Mouse (Mus musculus) lung, postnatal 0 days (tissue): ENCODE results near the gene Klhl32. TPM values are rescaled to one million over a fixed set of nuclear protein-coding genes. Genes with fewer than 3 reads are reported as not detected.
"Not testable (repeated sequence)": the region's sequence is repeated elsewhere in the genome, so short reads cannot be mapped to it uniquely, and the experiment has no call there.

ENCODE experiments used
- ATAC-seq: fragments of 200-750 bp; cut with Nextera tagmentation; 2 replicates; pipeline ENCODE4 v1.8.0; 2017; ENCODE audit warnings: moderate library complexity
- DNase-seq: peaks from one replicate; pipeline ENCODE4 v3.0.0-alpha.2; 2016; ENCODE audit warnings: low spot score
- H3K27ac ChIP-seq: fragments of 300-500 bp; sonication (generic); 2 replicates; pipeline ENCODE4 v1.5.1; 2014; ENCODE audit warnings: antibody characterized with exemption, mild to moderate bottlenecking, low read length, mixed read lengths
- H3K27me3 ChIP-seq: fragments of 300-500 bp; sonication (generic); replicated peaks from 2 replicates; pipeline ENCODE4 v1.6.1; 2014; ENCODE audit warnings: low read length, mixed read lengths; ENCODE audit not compliant: insufficient read depth
- H3K36me3 ChIP-seq: fragments of 300-500 bp; sonication (generic); 2 replicates; pipeline ENCODE4 v1.6.1; 2014; ENCODE audit warnings: low read length, mixed read lengths; ENCODE audit not compliant: insufficient read depth
- H3K4me1 ChIP-seq: fragments of 300-500 bp; sonication (generic); 2 replicates; pipeline ENCODE4 v1.6.1; 2014; ENCODE audit warnings: antibody characterized with exemption, low read depth, low read length, mixed read lengths; ENCODE audit not compliant: insufficient read depth
- H3K4me2 ChIP-seq: fragments of 300-500 bp; sonication (generic); replicated peaks from 2 replicates; pipeline ENCODE4 v1.6.1; 2014; ENCODE audit warnings: low read depth, mild to moderate bottlenecking, low read length, moderate library complexity, mixed read lengths
- H3K4me3 ChIP-seq: fragments of 300-500 bp; sonication (generic); 2 replicates; pipeline ENCODE4 v1.5.1; 2014; ENCODE audit warnings: low read depth, low read length
- H3K9ac ChIP-seq: fragments of 300-500 bp; sonication (generic); replicated peaks from 2 replicates; pipeline ENCODE4 v1.6.1; 2014; ENCODE audit warnings: low read depth, mild to moderate bottlenecking
- H3K9me3 ChIP-seq: fragments of 300-500 bp; sonication (generic); 2 replicates; pipeline ENCODE4 v1.6.1; 2016; ENCODE audit warnings: low read length, mixed read lengths
- CTCF ChIP-seq: IDR thresholded peaks from 2 replicates; pipeline ENCODE4 v1.5.1; 2016; ENCODE audit warnings: antibody characterized with exemption, mild to moderate bottlenecking
- EP300 ChIP-seq: IDR thresholded peaks from 2 replicates; pipeline ENCODE4 v1.6.1; 2016; ENCODE audit warnings: antibody characterized with exemption, mild to moderate bottlenecking, control low read depth
- WGBS: fragments of 180-500 bp; shearing (Covaris S2); extraction: QIAGEN DNeasy Blood & Tissue Kit; methylation state at CpG from one replicate; pipeline ENCODE4 v1.1.7; 2014; 5-methylcytosine and 5-hydroxymethylcytosine counted together
- polyA plus RNA-seq: library from polyadenylated mRNA; unstranded; fragments of >200 nt; fragmentation: Nextera tagmentation; extraction: Ambion mirVana; gene quantifications from 2 replicates; pipeline ENCODE4 v1.2.1, GENCODE M21; 2015

Klhl32 gene
- polyA plus RNA-seq, 1 experiment from 2014 or later, result 0.95 TPM

DNA sequence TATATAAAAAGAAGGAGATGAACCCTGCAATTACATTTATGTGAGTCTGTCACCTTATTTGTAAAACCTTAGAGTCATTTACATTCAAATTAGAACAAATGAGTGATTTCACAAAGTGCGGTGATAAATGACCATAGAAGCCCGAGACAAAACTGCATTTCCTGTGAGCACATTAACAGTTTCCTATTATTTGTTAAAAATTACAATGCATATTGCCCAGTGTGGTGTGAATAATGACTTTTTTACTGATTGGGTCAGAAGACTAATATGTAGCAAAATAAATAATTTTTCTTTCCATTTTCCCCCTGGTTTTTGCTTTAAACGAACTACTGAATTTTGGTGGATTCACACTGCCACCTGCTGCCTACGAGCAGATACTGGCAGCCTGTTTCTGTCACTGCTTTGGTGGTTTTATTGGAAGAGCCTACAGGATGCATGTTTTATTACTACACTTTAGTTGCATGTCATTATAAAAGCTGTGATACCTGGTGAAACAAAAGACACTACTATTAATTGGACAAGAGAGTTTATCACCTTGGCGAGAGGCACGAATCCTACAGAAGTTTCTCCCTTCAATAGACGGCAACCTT lies 152.3 kb downstream of the Klhl32 start:
- Histone ChIP-seq H3K27ac (no peak overlapping the region), H3K4me3 (no peak overlapping the region), H3K9ac (no peak overlapping the region), H3K4me2 (no peak overlapping the region), H3K4me1 (no peaks in the 10 kb centered on the region), H3K9me3 (no peaks in the 10 kb centered on the region), H3K36me3 (no peaks in the 10 kb centered on the region), H3K27me3 (no peaks in the 10 kb centered on the region)
- DNase-seq, result peak; percentile 26
- no peak for ATAC-seq
- TF ChIP-seq CTCF (peak; percentile 63), EP300 (no peak)
- 59% methylated on average over 7 of the region's 7 CpGs for WGBS

DNA sequence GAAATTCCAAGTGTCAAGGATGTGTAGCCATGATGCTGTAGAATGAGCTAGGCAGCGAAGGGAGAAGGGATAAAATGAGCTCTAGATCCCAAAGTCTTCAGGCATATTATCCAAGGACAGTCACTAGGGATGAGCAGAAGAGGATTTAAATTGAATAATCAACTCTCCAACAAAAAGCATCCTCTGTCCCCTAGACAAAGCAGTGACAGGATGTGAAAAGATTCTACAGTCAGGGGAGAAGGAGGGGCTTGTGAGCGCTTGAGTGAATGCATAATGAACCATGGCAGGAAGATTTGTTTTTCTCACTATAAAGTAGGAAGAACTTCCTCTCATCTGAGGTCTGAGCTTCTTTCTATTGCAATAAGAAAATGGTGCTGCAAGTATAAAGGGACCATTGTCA lies 170.8 kb downstream of the Klhl32 start:
- no peaks in the 10 kb centered on the region for H3K36me3 ChIP-seq
- H3K4me1 ChIP-seq, result no peaks in the 10 kb centered on the region
- H3K27me3 ChIP-seq, result no peaks in the 10 kb centered on the region
- H3K9ac ChIP-seq, result no peak overlapping the region
- no peaks in the 10 kb centered on the region for H3K9me3 ChIP-seq
- WGBS, result 79% methylated on average over 2 of the region's 2 CpGs
- H3K4me2 ChIP-seq, result no peak overlapping the region
- H3K4me3 ChIP-seq, result no peak overlapping the region
- TF ChIP-seq CTCF (no peak), EP300 (no peak)
- DNase-seq, result no peak
- H3K27ac ChIP-seq, result no peak overlapping the region
- no peak for ATAC-seq

DNA sequence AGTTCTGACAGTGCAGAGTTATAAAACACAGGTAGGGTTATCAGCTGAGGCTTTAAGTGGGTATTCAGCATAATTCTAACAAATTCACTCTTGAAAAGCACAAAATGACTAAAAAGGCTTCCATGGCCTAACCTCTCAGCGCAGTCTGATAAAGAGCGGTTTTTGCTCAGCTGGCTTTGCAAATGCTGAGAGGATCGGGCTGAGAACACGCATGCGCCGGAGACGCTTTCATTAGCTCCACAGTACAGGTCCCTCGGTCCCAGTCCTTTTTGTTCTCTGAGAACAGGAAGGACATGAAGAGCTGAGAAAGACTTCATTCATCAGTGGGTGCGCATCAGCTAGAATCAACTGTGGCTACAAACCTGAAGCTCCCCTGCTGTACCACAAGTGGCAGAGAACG lies 180.9 kb downstream of the Klhl32 start:
- WGBS, result 90% methylated on average over 10 of the region's 10 CpGs
- Histone ChIP-seq H3K9ac (no peak overlapping the region), H3K27me3 (no peaks in the 10 kb centered on the region), H3K36me3 (no peaks in the 10 kb centered on the region), H3K4me1 (no peaks in the 10 kb centered on the region), H3K9me3 (no peaks in the 10 kb centered on the region), H3K27ac (no peak overlapping the region), H3K4me3 (no peak overlapping the region), H3K4me2 (no peak overlapping the region)
- ATAC-seq, result no peak
- no peak for DNase-seq
- no peak for TF ChIP-seq EP300
- no peak for TF ChIP-seq CTCF

- TF ChIP-seq EP300 (no peak), CTCF (no peak)
- Histone ChIP-seq H3K4me3 (no peak overlapping the region), H3K9ac (no peak overlapping the region), H3K9me3 (no peaks in the 10 kb centered on the region), H3K27me3 (no peaks in the 10 kb centered on the region), H3K36me3 (no peaks in the 10 kb centered on the region), H3K27ac (no peak overlapping the region), H3K4me2 (no peak overlapping the region), H3K4me1 (no peaks in the 10 kb centered on the region)
- 84% methylated on average over 6 of the region's 6 CpGs for WGBS
- DNase-seq (no peak), ATAC-seq (no peak)
Measured at GRCm38 (mm10) chr4:24659218-24659617, 191.7 kb downstream of the Klhl32 start.

DNA sequence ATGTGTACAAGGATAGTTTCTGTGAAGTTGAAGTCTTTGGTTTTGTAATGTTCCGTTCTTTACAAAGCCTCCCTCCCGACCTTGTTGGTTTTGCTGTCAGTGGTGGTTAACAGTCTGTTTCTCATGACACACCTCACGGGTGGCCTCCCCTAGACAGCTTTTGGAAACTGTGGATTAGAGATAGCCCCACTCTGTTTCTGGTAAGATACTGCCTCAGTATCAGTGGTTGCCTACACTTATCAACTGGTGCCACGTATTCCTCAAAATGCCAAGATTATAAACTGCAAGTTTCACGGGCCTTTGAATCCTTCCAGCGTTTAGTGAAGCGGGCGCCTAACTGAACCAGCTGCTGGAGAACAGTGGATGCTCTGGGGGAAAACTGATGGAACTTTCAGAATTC lies 206.2 kb downstream of the Klhl32 start:
- not testable (repeated sequence) for DNase-seq, H3K9ac ChIP-seq, ATAC-seq, H3K27me3 ChIP-seq, H3K36me3 ChIP-seq, H3K9me3 ChIP-seq, H3K4me2 ChIP-seq, H3K4me1 ChIP-seq, H3K27ac ChIP-seq, H3K4me3 ChIP-seq
- WGBS, result 89% methylated on average over 3 of the region's 8 CpGs

- Histone ChIP-seq H3K36me3 (no peaks in the 10 kb centered on the region), H3K27ac (no peak overlapping the region), H3K4me2 (no peak overlapping the region), H3K9me3 (no peaks in the 10 kb centered on the region), H3K4me1 (no peaks in the 10 kb centered on the region), H3K9ac (no peak overlapping the region), H3K27me3 (no peaks in the 10 kb centered on the region), H3K4me3 (no peak overlapping the region)
- DNase-seq (no peak), ATAC-seq (no peak)
- no peak for TF ChIP-seq CTCF
- TF ChIP-seq EP300, result no peak
- WGBS, result 65% methylated on average over 2 of the region's 2 CpGs
Measured at GRCm38 (mm10) chr4:24642306-24642705, 208.6 kb downstream of the Klhl32 start.
